Mouse (Mus musculus) liver, embryonic 14.5 days (tissue): ENCODE data around the gene Armc8.

Source experiments
- CTCF ChIP-seq: IDR thresholded peaks from 2 replicates; pipeline ENCODE4 v1.5.1; 2016; ENCODE audit warnings: antibody characterized with exemption, low read depth, control low read depth
- EP300 ChIP-seq: IDR thresholded peaks from 2 replicates; pipeline ENCODE4 v1.6.1; 2016; ENCODE audit warnings: antibody characterized with exemption, low read depth

DNA sequence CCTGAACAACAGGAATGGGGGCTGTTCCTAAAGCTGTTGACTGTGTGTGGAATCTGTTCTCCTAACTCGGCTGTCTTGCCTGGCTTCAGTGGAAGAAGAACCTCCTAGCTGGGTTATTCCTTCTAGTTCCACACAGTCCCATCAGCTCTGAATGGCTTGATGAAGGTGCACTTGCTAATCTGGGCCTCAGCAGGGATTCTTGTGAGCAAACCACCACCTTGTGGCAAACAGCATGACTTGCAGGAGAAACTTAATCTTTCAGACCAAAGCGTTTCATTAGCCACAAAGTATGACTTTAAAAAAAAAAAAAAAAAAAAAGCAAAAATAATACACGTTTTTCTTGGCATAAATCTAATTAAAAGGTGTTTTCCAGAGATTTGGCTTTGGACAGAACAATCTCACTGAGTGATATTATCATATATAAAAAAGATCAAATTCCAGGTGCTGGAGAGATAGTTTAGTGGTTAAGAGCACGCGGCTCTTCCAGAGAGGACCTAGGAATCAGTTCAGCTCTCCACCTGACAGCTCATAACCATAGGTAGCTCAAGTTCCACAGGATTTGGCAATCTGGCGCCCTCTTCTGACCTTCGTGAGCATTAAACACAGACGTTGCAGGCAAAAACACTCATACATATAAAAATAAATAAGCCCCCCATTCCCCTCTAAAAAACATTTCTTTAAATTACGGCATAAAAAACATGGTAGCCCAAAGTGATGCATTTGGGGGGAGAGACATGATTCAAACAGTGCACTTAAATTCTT lies 118.6 kb downstream of the Armc8 start:
- no peak for TF ChIP-seq EP300
- peak; percentile 26; the same call in 1 of the 2 replicates for TF ChIP-seq CTCF
